Mouse (Mus musculus) left cerebral cortex, adult 11 months (tissue): ENCODE results near the gene Gjb3.

Source experiments
- DNase-seq: peaks from one replicate; pipeline ENCODE4 v3.0.0; 2022; ENCODE audit warnings: low spot score

The Gjb3 gene

DNA sequence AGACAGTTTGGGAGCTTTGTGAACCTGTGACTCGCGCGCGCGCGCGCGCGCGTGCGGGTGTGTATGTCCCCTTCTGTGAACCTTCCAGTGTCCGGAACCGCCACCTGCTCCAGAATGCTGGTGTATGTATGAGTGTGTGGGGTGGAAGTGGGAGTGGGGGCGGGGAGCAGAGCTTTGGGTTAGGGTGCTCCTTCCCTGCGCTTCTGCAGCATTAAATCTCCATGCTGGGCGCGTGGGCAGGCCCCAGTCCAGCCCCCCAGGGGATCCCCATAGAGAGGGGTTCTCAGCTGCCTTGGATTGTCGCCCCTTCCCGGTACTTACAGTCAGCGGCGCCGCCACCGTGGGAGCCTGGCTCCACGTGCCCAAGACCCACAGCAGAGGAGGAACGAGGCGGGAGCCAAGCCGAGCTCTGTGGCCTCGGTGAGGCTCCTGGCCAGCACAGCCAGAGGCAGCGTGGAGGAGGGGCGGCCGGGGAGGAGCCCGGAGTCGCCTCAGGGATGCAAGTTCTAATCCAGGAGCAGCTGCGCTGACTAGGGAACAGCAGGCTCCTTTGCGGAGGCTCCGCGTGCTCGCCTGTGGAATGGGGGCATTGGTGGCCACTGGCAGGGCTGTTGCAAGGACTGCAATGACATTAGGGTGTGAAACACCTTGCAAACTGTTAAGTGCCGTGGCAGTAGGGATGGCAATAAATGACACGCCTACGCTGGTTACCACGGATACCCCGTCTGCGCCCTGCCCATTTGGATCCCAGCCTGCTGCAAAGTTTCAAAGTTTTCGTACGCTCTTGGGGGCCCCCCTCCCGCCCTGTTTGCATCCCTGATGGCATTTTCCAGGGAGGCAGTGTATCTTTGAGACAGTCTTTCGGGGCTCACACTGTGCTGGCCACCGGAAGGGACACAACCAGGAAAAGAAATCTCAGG is at the start of gene Gjb3:
Gene Gjb3, minus strand, starts transcription at position 664 of the 920 bp plus-strand sequence.
- DNase-seq: no peak

DNA sequence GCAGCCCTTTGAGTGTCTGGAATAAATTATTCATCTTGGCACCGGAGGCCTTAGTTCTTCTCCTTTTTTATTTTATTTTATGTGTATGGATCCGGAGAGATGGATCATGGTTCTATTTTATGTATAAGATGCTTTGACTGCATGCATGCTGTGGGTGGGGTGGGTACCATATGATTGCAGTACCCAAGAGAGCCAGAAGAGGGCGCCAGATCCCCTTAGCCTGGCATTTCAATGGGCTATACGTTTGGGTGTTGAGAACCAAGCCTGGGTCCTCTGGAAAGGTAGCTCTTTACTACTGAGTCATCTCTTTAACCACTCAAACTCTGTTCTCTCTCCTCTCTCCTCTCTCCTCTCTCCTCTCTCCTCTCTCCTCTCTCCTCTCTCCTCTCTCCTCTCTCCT is 46.7 kb upstream of the Gjb3 start:
- DNase-seq: no peak

GRCm38 (mm10) chr4:127375541-127376177 is 45.0 kb upstream of the Gjb3 start:
- DNase-seq: no peak

- no peak for DNase-seq
These were observed 44.0 kb upstream of the Gjb3 start for GRCm38 (mm10) chr4:127374645-127375044.

DNA sequence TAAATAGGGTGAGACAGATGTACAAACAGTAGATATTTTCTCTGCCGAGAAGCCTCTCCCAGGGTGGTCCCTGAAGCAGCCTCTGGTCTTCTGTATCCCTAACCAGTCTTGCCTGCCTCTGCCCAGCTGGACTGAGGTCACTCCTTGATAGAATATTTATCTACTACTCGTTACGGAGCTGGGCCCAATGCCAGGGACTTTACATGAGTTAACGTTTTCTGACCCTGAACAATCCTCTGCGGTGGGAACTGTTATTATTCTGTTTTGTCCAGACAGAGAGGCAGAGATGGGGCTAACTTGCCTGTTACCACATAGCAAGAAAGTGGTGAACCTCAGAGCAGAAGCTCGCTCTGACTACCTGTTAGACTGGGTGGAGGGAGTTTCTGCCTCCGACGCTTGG is 42.8 kb upstream of the Gjb3 start:
- DNase-seq: no peak

GRCm38 (mm10) chr4:127371546-127371945 is 40.9 kb upstream of the Gjb3 start:
- no peak for DNase-seq

DNA sequence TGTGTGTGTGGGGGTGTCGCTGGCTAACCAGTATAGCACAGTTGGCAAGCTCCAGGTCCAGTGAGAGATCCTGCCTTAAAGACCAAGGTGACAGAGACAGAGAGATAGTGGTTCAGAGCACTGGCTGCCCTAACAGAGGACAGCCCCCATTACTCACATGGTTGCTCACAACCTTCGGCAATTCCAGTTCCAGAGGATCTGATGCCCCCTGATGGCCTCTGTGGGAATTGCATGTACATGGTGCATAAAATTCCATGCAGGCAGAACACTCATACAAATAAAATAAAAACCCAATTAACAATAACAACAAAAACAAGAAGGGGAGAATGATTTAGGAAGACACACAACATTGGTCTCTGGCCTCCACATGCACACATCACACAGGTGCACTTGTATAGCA is 39.8 kb upstream of the Gjb3 start:
- no peak for DNase-seq

DNA sequence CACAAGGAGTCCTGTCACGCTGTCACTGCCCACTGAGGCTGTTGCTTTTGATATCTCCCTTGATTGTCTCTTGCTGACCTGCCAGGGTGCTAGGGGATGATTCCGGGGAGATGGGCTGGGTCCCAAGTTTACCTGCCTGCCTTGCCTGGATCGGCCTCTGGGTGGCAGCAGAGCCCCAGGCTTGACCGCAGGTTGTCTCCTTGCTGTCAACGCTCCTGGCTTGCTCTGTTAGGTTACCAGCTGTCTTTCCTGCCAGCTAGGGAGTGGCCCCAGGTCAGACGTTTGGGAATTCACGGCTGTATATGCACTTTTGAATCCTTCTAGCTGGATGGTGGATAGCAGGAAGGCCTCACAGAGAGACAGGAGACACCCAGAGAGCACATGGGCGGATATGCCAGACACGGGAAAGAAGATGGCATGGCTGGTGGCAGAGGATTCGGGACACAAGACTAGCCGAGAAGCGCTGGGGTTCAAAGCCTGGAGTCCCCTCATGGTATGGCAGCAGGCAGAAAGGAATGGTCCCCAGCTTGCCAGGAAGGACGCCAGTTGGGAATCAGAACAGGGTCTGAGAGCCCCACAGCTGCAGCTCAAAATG is 37.8 kb upstream of the Gjb3 start:
- DNase-seq: peak; percentile 29

- no peak for DNase-seq
These were observed 35.2 kb upstream of the Gjb3 start for GRCm38 (mm10) chr4:127365834-127366233.

DNA sequence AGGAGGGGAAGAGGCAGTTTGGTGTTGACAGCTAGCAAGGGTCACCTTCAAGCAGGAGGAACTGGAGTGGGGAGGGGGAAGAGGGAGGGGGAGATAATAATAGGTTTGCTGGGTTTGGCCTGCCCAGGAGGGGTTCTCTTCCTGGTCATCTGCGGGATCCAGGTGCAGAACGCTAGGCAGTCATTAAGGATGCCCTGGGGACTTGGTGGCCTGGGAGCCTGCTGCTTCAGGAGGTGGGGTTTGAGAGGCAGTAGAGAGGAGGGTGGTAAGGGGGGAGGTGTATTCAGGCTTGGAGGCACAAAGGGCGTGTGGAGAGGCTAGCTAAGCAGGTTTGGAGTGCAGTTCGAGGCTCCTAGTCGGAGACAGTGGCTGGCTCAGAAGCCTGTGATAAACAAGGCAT is 34.8 kb upstream of the Gjb3 start:
- DNase-seq: no peak

DNA sequence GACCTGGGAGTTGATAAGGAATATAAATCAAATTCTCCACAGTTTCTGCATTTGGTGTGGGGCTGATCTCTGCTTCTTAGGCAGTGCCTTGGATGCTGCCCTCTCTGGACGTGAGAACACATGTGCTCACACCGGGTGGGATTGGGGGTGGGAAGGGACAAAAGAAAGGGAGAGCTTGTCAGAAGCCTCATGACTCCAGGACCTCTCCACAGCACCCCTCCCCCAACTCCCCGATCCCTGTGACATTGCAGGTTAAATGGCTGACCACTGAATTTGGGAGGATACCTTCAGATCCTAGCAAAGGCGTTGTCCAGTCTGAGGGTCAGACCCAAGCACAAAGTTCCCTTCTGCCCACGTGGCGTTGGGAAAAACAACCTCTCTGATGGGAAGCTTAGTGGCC is 33.8 kb upstream of the Gjb3 start:
- no peak for DNase-seq

DNA sequence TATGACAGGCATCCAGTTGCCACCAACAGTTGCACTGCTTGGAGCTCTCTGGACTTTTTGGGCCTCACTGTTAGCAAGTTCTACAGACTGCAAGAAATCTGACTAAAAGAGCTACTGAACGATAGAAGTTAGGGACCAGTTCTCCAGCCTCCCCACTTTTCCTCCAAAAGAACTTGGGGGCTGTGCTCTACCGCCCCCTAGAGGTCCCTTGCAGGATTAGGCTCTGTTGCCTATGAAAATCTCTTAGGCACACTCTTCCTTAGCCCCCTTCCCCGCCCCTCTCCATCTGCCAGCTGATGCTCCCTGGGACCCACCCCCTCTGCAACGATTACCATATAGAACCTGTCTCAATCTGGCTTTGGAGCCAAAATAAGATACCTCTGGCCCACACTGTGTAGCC is 32.7 kb upstream of the Gjb3 start:
- no peak for DNase-seq

DNA sequence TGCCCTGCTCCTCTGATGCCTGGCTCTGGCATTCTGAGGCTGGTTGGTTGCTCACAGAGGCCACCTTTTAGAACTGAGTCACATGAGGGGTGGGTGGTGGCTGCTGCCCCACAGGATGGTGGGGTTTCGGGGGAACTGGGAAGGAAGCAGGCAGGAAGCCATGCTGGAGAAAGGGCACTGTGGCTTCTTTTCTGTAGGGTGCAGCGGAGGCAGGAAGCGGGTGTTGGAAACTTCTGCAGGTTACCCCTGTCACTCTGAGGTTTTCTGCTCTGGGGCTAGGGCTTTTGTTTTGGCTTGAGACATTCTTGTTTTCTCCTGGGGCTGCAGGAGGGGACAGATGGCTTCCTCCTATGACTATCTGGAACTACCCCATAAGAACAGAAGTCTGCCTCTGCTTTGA is 31.9 kb upstream of the Gjb3 start:
- DNase-seq: no peak

GRCm38 (mm10) chr4:127358018-127358417 is 27.4 kb upstream of the Gjb3 start, which contains the start of gene Gjb5:
Gene Gjb5 (minus strand): TSS chr4:127358181.
- no peak for DNase-seq

DNA sequence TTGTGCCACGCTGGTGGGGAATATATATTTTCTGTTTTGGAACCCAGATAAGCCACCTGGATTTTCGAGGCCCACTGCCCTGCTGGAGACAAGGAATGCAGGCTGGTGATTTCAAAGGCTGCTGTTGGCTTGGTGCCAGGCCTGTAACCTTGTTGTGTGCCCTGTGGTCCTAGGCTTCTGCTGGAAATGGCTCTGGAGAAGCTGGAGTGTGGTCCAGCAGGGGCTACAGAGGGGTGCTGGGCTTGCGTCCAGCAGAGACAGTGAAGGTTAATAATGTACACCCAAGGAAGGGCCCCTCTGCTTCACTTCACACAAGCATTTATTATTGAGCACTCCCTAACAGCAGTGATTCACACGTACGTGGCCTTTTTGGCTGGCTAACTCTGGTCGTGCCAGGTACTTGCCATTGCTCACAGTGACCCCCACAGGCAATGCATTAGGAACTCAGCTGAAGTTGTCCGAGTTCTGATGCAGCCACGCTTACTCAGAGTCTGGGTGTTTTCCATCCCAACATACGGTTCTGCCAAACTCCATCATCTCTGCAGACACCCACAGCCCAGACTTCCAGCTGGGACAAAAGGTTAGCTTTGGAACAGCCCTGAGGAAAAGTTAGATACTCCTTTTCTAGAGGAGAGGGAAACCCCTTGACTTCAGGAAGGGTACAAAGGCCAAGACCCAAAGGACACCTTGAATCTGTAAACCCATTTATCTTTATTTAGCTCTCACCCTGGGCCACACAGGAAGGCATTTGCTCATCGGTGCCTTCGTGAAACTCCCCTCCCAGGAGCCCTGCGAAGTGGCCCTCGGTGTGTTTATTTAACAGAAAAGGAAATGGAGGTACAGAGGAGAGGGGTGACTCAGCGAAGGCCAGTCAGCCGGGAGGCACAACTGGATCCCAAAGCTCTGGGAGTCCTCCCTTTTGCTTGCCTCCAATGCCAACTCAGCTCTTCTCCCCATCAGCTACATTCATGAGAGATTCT is 24.2 kb upstream of the Gjb3 start:
- no peak for DNase-seq

DNA sequence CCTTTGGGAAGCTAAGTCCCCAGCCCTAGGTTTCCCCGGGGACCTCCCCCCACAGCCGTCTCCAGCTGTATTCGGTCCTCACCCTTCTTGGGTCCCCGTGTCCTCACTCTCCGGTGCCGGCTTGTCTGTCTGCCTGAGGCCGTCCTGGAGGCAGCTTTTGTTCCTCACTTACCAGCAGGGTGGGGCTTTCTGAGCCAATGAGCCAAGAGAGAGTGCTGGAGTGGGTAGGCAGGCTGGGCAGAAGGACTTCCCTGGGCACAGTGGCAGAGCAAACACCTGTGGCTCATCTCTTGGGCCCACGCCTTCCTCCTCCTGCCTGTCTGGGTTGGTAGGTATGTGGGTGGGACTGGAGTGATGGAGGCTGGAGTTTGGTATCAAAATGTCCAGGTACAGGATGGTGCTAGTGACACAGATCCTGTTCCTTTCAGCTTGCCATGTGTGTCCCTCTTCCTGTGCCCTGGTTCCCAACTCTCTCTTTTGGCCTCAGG is 23.4 kb upstream of the Gjb3 start, which contains the start of gene Gjb4:
Gene Gjb4, minus strand, starts transcription at position 131 of the 488 bp plus-strand sequence.
- DNase-seq: no peak

DNA sequence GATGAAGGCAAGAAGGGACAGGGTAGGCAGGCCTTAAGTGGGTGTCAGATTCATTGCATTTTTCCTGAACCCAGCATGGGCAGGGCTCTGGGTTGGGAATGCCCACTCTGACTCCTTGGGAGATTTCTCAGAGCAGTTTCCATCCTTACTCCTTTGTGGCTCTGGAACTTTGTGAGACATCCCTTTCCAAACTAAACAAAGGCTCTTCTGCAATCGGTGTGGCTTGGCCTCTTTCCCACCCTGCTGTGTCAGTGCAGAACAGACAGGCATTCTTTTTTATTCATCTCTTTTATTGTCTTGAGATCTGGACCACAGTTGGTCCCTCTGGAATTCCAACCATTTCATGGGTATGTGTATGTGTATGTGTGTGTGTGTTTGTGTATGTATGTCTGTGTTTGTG is 21.9 kb upstream of the Gjb3 start:
- DNase-seq: no peak

DNA sequence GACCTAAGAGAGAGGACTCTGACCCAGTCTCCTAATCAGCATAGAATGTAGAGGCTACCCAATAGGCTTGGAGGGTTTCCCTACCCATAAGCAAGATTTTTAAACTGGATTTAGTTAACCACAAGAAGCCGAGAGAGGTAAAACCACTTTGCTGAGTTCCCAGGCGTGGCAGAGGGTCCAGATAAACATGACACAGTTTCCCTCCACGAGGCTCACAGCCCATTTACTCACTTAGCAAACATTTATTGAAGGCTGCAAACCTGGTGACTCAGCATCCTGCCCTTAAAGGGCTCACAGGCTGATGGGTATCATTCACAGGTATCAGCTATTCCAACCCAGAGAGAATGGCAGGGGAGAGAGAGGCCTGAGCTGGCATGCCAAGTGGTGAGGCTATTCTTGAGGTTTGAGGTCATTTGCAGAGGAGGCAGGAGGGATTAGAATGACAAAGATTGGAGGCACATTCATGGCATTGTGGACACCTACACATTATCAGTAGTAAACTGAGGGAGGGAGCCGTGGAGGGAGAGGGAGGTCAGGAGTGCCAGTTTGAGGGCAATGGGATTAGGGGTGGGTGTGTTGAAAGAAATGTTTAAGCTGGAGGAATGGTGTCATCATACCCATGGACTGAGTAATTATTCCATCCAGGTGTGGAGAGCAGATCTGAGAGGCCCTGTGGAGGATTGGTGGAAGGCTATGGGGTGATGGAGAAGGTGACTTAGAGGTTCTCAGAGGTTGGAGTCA is 19.1 kb upstream of the Gjb3 start:
- DNase-seq: no peak

DNA sequence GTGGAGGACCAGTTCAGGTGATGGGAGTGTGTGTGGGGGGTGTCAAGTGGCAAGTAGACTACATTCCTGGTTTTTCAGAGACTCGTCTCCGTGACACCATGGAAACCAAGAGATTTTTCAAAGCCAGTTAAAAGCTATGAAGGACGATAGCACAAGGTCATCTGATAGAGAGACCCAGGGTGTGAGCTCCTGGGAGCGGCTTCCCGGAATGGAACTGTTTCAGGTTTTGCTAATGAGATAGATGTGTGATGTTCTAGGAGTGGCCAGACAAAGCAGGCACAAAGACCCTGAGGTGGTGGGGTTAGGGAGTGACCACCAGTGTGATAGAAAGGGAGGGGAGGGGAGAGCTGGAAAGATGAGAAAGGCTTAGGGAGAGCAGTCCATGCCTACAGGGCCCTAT is 14.4 kb upstream of the Gjb3 start:
- no peak for DNase-seq

GRCm38 (mm10) chr4:127341372-127341771 is 10.7 kb upstream of the Gjb3 start:
- DNase-seq: no peak

DNA sequence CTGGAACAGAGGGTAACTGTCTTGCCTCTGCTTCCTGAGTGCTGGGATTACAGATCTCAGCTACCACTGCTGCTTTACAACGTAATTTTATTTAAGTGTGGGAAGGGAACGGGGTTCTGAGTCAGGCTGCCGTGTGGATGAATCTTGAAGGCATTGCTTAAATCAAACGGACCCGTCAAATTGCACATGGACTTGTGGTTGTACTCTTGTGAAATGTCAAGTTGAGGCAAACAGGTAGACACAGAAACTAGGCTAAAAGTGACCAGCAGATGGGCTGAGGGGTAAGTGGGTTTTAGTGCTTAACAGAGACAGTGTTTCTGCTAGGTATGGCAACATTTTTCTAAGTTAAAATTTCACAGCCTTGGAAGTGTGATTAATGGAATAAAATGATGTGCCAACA is 7.0 kb upstream of the Gjb3 start:
- no peak for DNase-seq
